Mouse (Mus musculus) liver (tissue): Measurements from ENCODE around the gene Irak4.

Experiments
- DNase-seq: peaks from one replicate; pipeline ENCODE4 v3.0.0-alpha.2; 2020; ENCODE audit warnings: mixed read lengths

Gene Irak4

GRCm38 (mm10) chr15:94630553-94630952 lies 87.1 kb downstream of the Irak4 start:
- no peak for DNase-seq
